Mouse (Mus musculus) embryonic facial prominence, embryonic 11.5 days (tissue): ENCODE measurements around the gene Fbxw2. TPM values are rescaled to one million over a fixed set of nuclear protein-coding genes. Genes with fewer than 3 reads are reported as not detected.

Experiments used
- polyA plus RNA-seq: library from polyadenylated mRNA; unstranded; fragments of >200 nt; fragmentation: Nextera tagmentation; extraction: Ambion mirVana; gene quantifications from 2 replicates; pipeline ENCODE4 v1.2.1, GENCODE M21; 2014

The Fbxw2 gene
- polyA plus RNA-seq, 1 experiment from 2014 or later = 66.3 TPM

Other genes starting within 250 kb of the Fbxw2 start
- gene Gapvd1, start 71.1 kb downstream of the Fbxw2 start, polyA plus RNA-seq = 92.5 and 96.3 TPM in 2 replicates
- 1,023 and 1,118 TPM in 2 replicates for gene Hspa5, start 54.3 kb downstream of the Fbxw2 start, polyA plus RNA-seq
- 34.5 and 40.2 TPM in 2 replicates for gene Rabepk, start 26.4 kb downstream of the Fbxw2 start, polyA plus RNA-seq
- 0.33 TPM in 1 of 2 replicates, not detected in the other for gene Gm34653, start 6.7 kb upstream of the Fbxw2 start, polyA plus RNA-seq
- gene Cutal, start 48.1 kb upstream of the Fbxw2 start, polyA plus RNA-seq = 0.15 and 0.32 TPM in 2 replicates
- 114 and 128 TPM in 2 replicates for gene Psmd5, start 48.7 kb upstream of the Fbxw2 start, polyA plus RNA-seq
- 2.2 and 2.3 TPM in 2 replicates for gene Phf19, start 87.7 kb upstream of the Fbxw2 start, polyA plus RNA-seq
- gene Traf1, start 135.5 kb upstream of the Fbxw2 start, polyA plus RNA-seq = 0.35 and 1.1 TPM in 2 replicates
- 0.38 TPM in 1 of 2 replicates, not detected in the other for gene Hc, start 235.1 kb upstream of the Fbxw2 start, polyA plus RNA-seq